Mouse (Mus musculus) layer of hippocampus, adult 9-11 months (tissue): ENCODE results near the gene Anp32a.

ENCODE experiments used
- DNase-seq: peaks from one replicate; pipeline ENCODE4 v3.0.0; 2022

Gene Anp32a

DNA sequence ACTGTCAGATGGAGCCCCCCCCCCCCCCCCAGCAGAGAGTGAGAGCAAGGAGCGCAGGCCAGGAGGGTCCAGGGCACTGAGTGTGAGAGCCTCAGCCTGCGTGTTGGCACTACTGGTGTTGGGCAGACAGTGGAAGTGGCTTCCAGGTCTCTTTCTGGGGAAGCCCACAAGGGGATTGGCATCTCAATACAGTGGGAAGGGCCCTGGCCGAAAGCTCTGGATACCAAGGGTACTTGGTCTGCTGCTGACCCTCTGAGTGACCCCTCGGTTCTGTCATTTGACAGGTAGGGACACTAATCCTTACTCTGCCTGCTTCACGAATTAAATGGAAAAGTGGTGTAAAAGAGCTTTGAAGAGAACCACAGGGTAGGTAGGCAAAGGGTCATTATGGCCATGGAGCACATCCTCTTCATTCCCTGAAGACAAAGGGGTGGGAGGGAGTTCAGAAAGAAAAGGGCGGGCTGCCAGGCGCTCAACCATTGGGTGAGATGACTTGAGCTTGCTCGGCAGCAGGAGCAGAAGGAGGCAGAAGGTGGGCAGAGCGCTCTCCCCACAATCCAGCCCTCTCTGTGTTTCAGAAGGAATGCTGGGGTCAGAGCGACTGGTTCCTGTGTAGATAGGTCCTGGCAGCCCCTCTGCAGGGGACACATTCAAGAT is 79.3 kb downstream of the Anp32a start:
- no peak for DNase-seq

DNA sequence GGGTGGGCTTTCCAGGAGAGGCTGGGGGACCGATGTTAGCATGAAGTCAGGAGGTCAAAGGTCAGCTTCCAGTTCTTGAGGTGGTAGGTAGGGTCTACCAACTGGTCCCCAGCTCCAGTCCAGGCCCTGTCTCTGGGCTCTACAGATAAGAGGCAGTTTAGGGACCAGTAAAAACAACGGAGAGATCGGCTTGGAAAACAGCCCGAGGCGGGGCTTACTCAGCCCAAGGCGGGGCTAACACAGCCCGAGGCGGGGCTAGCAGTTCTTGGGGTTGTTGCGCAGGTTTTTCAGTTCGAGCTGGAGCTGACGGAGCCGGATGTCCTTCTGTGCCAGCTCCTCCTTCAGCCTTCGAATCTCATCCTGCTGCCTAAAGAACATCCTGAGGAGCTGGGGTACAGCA is 79.9 kb downstream of the Anp32a start:
- DNase-seq = peak; percentile 57

DNA sequence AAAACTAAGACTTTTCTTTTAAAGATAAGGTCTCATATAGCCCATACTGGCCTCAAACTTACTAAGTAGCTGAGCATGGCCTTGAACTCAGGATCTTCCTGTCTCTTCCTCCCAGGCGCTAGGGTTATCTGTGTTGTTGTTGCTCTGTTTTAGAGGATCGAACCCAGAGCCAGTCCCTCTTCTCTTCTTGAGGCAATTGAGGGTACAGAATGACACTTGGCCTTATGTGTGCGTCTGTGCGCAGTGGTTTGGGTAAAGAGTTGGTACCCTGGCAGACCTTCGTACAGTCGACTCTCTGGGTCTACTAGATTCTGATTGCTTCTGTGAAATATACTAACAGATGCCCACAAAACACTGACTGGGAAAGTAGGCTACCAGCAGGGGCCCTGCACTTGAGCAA is 80.8 kb downstream of the Anp32a start:
- DNase-seq = peak; percentile 5

DNA sequence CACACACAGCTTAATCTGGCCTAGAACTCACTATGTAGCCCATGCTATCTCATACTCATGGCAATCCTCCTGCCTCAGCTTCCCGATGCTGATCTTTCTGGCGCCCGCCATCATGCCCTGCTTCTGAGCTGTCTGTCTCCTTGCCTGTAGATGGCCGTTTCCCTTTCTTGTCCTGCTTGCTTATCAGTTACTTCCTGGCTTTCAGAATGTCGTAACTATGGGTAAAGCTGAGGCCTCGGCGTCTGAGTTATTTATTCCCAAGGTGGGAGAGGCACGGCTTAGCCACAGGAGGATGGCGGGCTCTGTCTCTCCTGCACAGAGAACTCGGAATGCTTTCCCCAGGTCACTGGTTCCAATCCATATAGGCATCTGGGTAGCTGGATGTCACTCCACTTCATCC is 81.8 kb downstream of the Anp32a start:
- peak; percentile 2 for DNase-seq

DNA sequence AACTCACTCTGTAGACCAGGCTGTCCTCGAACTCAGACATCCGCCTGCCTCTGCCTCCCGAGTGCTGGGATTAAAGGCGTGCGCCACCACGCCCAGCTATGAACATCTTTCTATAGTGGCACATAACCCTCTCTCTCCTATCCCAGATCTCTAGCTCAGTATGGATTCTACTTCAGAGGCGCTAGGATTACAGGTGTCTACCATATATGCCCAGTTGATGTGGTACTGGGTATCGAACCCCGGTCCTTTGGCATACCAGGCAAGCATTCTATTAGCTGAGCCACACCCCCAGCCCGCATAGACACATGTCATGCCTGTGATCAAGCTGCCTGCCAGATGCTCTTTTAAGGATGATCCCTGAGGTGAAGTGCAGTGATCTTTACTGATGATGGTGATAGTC is 82.8 kb downstream of the Anp32a start:
- DNase-seq = no peak

DNA sequence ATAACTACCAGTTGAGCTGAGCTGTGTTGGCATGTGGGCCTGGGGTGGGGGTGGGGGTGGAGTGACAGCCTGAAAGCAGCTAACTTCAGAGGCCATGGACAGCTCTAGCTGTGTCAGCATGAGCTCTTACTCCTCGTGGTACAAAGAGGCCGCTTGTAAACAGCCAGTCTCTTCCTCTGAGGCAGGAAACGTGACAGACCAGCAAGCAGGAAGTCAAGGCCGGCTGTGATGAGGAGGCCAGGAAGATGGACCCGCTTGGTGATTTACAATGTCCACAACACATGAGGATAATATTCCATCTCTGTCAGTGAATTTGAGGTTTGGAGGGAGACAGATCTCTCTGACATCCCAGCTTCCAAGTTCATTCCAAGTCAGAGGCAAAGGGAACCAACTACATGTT is 84.2 kb downstream of the Anp32a start:
- no peak for DNase-seq

DNA sequence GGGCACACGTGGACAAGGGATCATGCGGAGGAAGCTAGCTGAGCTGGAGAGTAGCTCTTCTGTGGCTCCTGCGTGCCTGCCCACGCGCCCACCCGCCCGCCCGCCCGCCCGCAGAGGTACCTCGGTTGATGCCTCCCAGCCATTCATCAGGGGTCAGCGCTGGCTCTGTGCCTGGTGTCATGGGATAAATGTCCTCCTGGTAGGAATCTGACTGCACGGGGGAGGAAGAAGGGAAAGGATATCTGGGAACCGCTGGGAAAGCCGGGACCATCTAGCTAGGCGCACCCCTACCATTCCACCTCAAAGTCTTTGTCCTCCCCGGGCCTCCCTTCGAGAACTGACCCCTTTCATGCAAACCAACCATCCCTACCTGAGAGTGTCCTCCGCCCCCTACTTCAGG is 84.9 kb downstream of the Anp32a start:
- DNase-seq = no peak

DNA sequence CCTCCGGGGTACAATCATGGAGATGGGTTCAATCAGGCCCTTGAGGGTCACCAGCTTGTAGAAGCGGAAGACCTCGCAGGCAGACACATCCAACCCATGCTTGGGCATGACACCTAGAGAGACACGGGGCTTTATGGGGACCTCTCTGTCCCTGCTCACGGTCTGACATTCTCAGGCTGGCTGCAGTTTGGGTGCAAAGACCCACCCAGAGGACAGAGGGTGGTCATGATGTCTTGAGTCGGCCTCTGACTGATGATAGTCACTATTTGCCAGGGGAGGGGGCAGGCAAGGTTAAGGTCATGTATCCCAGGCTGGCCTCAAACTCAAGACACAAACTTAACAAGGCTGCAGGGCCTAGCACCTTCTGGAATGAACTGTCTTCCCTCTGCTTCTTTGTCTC is 85.4 kb downstream of the Anp32a start:
- DNase-seq = peak; percentile 1

DNA sequence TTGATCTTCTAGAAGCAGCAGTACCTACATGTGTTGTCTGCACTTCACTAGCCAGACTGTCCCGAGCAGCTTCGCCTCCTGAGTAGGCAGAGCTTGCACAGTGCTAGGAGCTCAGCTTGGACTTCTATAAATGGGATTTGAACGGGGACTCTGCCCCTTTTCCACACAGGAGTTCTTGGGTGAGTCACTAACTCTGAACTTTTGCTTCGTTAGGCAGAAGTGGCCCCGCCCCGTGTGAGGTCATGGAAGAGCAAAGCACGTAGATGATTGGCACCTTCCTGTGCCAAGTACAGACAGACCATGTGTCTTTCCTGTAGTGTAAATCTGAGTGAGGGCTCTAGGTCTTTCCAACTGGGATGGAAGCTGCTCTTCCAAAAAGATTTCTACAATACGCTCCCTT is 85.9 kb downstream of the Anp32a start:
- peak; percentile 1 for DNase-seq
